Comparison of ENCODE assay signal across 8 mouse cellular contexts in genomic region chr1:13052067-13052460, GRCm38 (mm10).
A peak's percentile ranks its signal among the peaks of the same experiment; 100 is the strongest.
DNase-seq lines count a peak whose midpoint lies in the region; ATAC-seq and TF ChIP-seq lines count a peak whose summit lies in the region.

No protein-coding gene starts in this region.

- no peaks in the 10 kb centered on the region for H3K27me3 ChIP-seq in spleen, adult 2 months (ENCODE audit: control insufficient read depth, insufficient read depth, low read length)
- H3K27me3 ChIP-seq in forebrain, embryonic 11.5 days (ENCODE audit: control insufficient read depth, insufficient read depth, low read length): no peaks in the 10 kb centered on the region
- no peaks in the 10 kb centered on the region for H3K27me3 ChIP-seq in intestine, embryonic 15.5 days (replicated peaks)
- H3K27me3 ChIP-seq in liver, embryonic 13.5 days: no peaks in the 10 kb centered on the region; the same call in 1 of the 2 replicates
- H3K27me3 ChIP-seq in myocyte (ENCODE audit: control insufficient read depth, insufficient read depth, insufficient read length): no peaks in the 10 kb centered on the region

- H3K4me3 ChIP-seq in spleen, adult 2 months (ENCODE audit: extremely low read depth, insufficient read depth, insufficient read length): peak overlapping the region; percentile 47
- H3K4me3 ChIP-seq in forebrain, embryonic 11.5 days (ENCODE audit: low read depth, low read length): no peak overlapping the region
- H3K4me3 ChIP-seq in intestine, embryonic 15.5 days (replicated peaks): peak overlapping the region; percentile 14; the same call in 1 of the 2 replicates
- H3K4me3 ChIP-seq in liver, embryonic 13.5 days (replicated peaks): no peak overlapping the region
- H3K4me3 ChIP-seq in myocyte: no peak overlapping the region

- no peak overlapping the region for H3K27ac ChIP-seq in spleen, adult 2 months (ENCODE audit: insufficient read depth, low read length)
- no peak overlapping the region for H3K27ac ChIP-seq in forebrain, embryonic 11.5 days (ENCODE audit: low read depth, low read length)
- H3K27ac ChIP-seq in intestine, embryonic 15.5 days: no peak overlapping the region
- no peak overlapping the region for H3K27ac ChIP-seq in liver, embryonic 13.5 days

- H3ac ChIP-seq in myocyte (ENCODE audit: control insufficient read depth, insufficient read length): no peak overlapping the region

- ATAC-seq in forebrain, embryonic 11.5 days (replicated peaks; ENCODE audit: low FRiP score): 0 out of 2 replicates have a peak, but pooled peaks have one; percentile 55
- ATAC-seq in intestine, embryonic 15.5 days: peak; percentile 59
- no peak for ATAC-seq in liver, embryonic 13.5 days (ENCODE audit: low read depth)

- no peak overlapping the region for H3K9ac ChIP-seq in forebrain, embryonic 11.5 days (ENCODE audit: low read length)
- no peak overlapping the region for H3K9ac ChIP-seq in intestine, embryonic 15.5 days
- H3K9ac ChIP-seq in liver, embryonic 13.5 days: no peak overlapping the region

- no peaks in the 10 kb centered on the region for H3K79me2 ChIP-seq in myocyte (ENCODE audit: control insufficient read depth, insufficient read depth)

- H3K9me3 ChIP-seq in forebrain, embryonic 11.5 days (ENCODE audit: control insufficient read depth, low read length): no peaks in the 10 kb centered on the region
- no peaks in the 10 kb centered on the region for H3K9me3 ChIP-seq in intestine, embryonic 15.5 days
- no peaks in the 10 kb centered on the region for H3K9me3 ChIP-seq in liver, embryonic 13.5 days (replicated peaks)

- DNase-seq in spleen, adult 2 months (ENCODE audit: low read depth in 1 of 2, low spot score in 2 of 2): peak; percentile 14 to 21
- DNase-seq in spleen, adult 12 weeks (ENCODE audit: low spot score): no peak
- DNase-seq in brain, adult 2 months (ENCODE audit: low read depth, low spot score): peak; percentile 45
- peak; percentile 55 for DNase-seq in forebrain, embryonic 11.5 days (ENCODE audit: low spot score)
- DNase-seq in liver, embryonic 13.5 days: no peak
- DNase-seq in yolk sac, embryonic 10.5 days (ENCODE audit: low spot score): peak; percentile 37

- no peak for TF ChIP-seq POLR2A in spleen, adult 2 months (IDR thresholded peaks at IDR 0.05; ENCODE audit: low read depth, low read length)
- no peak for TF ChIP-seq POLR2A in myocyte (IDR thresholded peaks at IDR 0.05; ENCODE audit: insufficient read length, low read depth)

- WGBS in spleen, adult 2 months: 10% methylated on average over 7 of the region's 7 CpGs
- 15% methylated on average over 7 of the region's 7 CpGs for WGBS in forebrain, embryonic 11.5 days
- 10% methylated on average over 7 of the region's 7 CpGs for WGBS in intestine, embryonic 15.5 days
- 9% methylated on average over 7 of the region's 7 CpGs for WGBS in liver, embryonic 13.5 days (ENCODE audit: insufficient replicate concordance)

- H3K4me1 ChIP-seq in spleen, adult 2 months (ENCODE audit: control insufficient read depth, insufficient read depth, insufficient read length): peaks cover 4% of the 10 kb centered on the region; the same call in 1 of the 2 replicates
- H3K4me1 ChIP-seq in forebrain, embryonic 11.5 days (replicated peaks; ENCODE audit: control insufficient read depth, insufficient read depth, low read length): no peaks in the 10 kb centered on the region
- H3K4me1 ChIP-seq in intestine, embryonic 15.5 days (replicated peaks): no peaks in the 10 kb centered on the region
- no peaks in the 10 kb centered on the region for H3K4me1 ChIP-seq in liver, embryonic 13.5 days (replicated peaks)

- no peak overlapping the region for H3K4me2 ChIP-seq in forebrain, embryonic 11.5 days (ENCODE audit: low read depth, low read length, severe bottlenecking)
- peak overlapping the region; percentile 53 for H3K4me2 ChIP-seq in intestine, embryonic 15.5 days (replicated peaks)
- H3K4me2 ChIP-seq in liver, embryonic 13.5 days: peak overlapping the region; percentile 27; the same call in 1 of the 2 replicates
- peak overlapping the region; percentile 64 for H3K4me2 ChIP-seq in myocyte (ENCODE audit: low read depth)

- TF ChIP-seq CTCF in spleen, adult 2 months (IDR thresholded peaks at IDR 0.05; ENCODE audit: extremely low read depth, insufficient read depth, insufficient read length, insufficient replicate concordance): peak; percentile 33; the same call in 1 of the 2 replicates

- H3K36me3 ChIP-seq in spleen, adult 2 months (ENCODE audit: control insufficient read depth, insufficient read depth, low read length): no peaks in the 10 kb centered on the region
- no peaks in the 10 kb centered on the region for H3K36me3 ChIP-seq in forebrain, embryonic 11.5 days (ENCODE audit: control insufficient read depth, insufficient read depth, low read length)
- no peaks in the 10 kb centered on the region for H3K36me3 ChIP-seq in intestine, embryonic 15.5 days
- no peaks in the 10 kb centered on the region for H3K36me3 ChIP-seq in liver, embryonic 13.5 days
- H3K36me3 ChIP-seq in myocyte (ENCODE audit: control insufficient read depth, insufficient read depth): no peaks in the 10 kb centered on the region

TF ChIP-seq in myocyte, 11 proteins besides CTCF, POLR2A, EP300 and RAD21:
- TF ChIP-seq E2F4 (IDR thresholded peaks at IDR 0.05; ENCODE audit: insufficient read depth) (no peak), MAX (IDR thresholded peaks at IDR 0.05; ENCODE audit: low read depth) (no peak), USF1 (IDR thresholded peaks at IDR 0.05; ENCODE audit: low read depth) (no peak), MYOD1 (IDR thresholded peaks at IDR 0.05; ENCODE audit: control insufficient read depth in 1 of 3, insufficient read length in 2 of 3, low read depth in 2 of 3) (no peak), TCF12 (IDR thresholded peaks at IDR 0.05; ENCODE audit: insufficient read depth, poor library complexity, severe bottlenecking) (no peak), REST (IDR thresholded peaks at IDR 0.05; ENCODE audit: insufficient read depth, insufficient read length) (no peak), SRF (IDR thresholded peaks at IDR 0.05; ENCODE audit: control insufficient read depth, insufficient read length, low read depth) (no peak), MYOG (IDR thresholded peaks at IDR 0.05; ENCODE audit: control insufficient read depth in 1 of 3, insufficient read depth in 1 of 3, insufficient read length in 2 of 3, low read depth in 2 of 3) (no peak), CEBPB (IDR thresholded peaks at IDR 0.05; ENCODE audit: insufficient read depth, poor library complexity, severe bottlenecking) (no peak), POLR2AphosphoS2 (IDR thresholded peaks at IDR 0.05; ENCODE audit: insufficient read length, low read depth) (no peak)
TF ChIP-seq in myocyte: peak in this region for 0.

Comparison
In these comparisons a context has a peak if more than half of its experiments do, and no peak if none do; other contexts are left out.
1. DNase-seq: peak in spleen, adult 2 months (2 of 2), brain, adult 2 months (single experiment), forebrain, embryonic 11.5 days (single experiment) and yolk sac, embryonic 10.5 days (single experiment); none in spleen, adult 12 weeks (single experiment) and liver, embryonic 13.5 days (single experiment).
2. H3K4me3 ChIP-seq: peak in spleen, adult 2 months (single experiment) and intestine, embryonic 15.5 days (single experiment); none in forebrain, embryonic 11.5 days (single experiment), liver, embryonic 13.5 days (single experiment) and myocyte (single experiment).